Mouse (Mus musculus) lung, embryonic 16.5 days (tissue): ENCODE results near the gene Aicda. TPM values are rescaled to one million over a fixed set of nuclear protein-coding genes. Genes with fewer than 3 reads are reported as not detected.
"Not testable (repeated sequence)": the region's sequence is repeated elsewhere in the genome, so short reads cannot be mapped to it uniquely, and the experiment has no call there.

Experiments
- ATAC-seq: fragments of 200-750 bp; cut with Nextera tagmentation; 2 replicates; pipeline ENCODE4 v1.8.0; 2017; ENCODE audit warnings: low read depth, mild to moderate bottlenecking, moderate library complexity
- H3K27ac ChIP-seq: fragments of 300-500 bp; sonication (generic); 2 replicates; pipeline ENCODE4 v1.5.1; 2014; ENCODE audit warnings: mild to moderate bottlenecking, control low read depth, low read length
- H3K27me3 ChIP-seq: fragments of 300-500 bp; sonication (generic); 2 replicates; pipeline ENCODE4 v1.6.1; 2014; ENCODE audit warnings: low read depth, low read length, mixed read lengths; ENCODE audit not compliant: control insufficient read depth, insufficient read depth
- H3K36me3 ChIP-seq: fragments of 300-500 bp; sonication (generic); 2 replicates; pipeline ENCODE4 v1.6.1; 2014; ENCODE audit warnings: low read length; ENCODE audit not compliant: control insufficient read depth, insufficient read depth
- H3K4me1 ChIP-seq: fragments of 300-500 bp; sonication (generic); replicated peaks from 2 replicates; pipeline ENCODE4 v1.6.1; 2014; ENCODE audit warnings: low read length, mixed read lengths; ENCODE audit not compliant: control insufficient read depth, insufficient read depth
- H3K4me2 ChIP-seq: fragments of 300-500 bp; sonication (generic); 2 replicates; pipeline ENCODE4 v1.6.1; 2014; ENCODE audit warnings: low read depth, low read length, control low read depth
- H3K4me3 ChIP-seq: fragments of 300-500 bp; sonication (generic); 2 replicates; pipeline ENCODE4 v1.5.1; 2014; ENCODE audit warnings: mild to moderate bottlenecking, low read length, control low read depth
- H3K9ac ChIP-seq: fragments of 300-500 bp; sonication (generic); 2 replicates; pipeline ENCODE4 v1.6.1; 2014; ENCODE audit warnings: low read length, control low read depth
- H3K9me3 ChIP-seq: fragments of 300-500 bp; sonication (generic); 2 replicates; pipeline ENCODE4 v1.6.1; 2016; ENCODE audit warnings: low read length; ENCODE audit not compliant: control insufficient read depth
- WGBS: fragments of 180-500 bp; shearing (Covaris S2); extraction: QIAGEN DNeasy Blood & Tissue Kit; methylation state at CpG from one replicate; pipeline ENCODE4 v1.1.7; 2014; 5-methylcytosine and 5-hydroxymethylcytosine counted together
- polyA plus RNA-seq: library from polyadenylated mRNA; unstranded; fragments of >200 nt; fragmentation: Nextera tagmentation; extraction: Ambion mirVana; gene quantifications from 2 replicates; pipeline ENCODE4 v1.2.1, GENCODE M21; 2015

Gene Aicda
- polyA plus RNA-seq, 1 experiment from 2014 or later: not detected

DNA sequence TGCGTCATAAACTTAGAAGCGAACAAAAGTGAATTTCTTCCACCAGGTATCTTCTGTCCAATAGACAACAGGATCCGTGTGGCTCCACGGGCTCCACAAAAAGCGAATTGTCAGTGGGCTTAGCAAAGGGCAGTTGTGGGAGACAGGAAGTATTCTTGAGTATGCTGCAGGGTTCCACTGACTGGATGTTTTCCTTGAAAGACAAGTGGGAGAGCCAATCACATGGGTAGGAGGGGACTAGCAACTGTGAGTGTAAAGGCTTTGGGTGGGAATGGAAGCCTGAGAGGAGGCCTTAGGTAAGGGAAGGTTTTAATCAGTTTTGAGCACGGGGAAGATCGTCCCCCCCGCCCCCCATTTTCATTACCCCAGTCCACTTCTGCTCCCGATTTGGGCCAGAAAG is 31.0 kb upstream of the Aicda start:
- no peaks in the 10 kb centered on the region for H3K9me3 ChIP-seq
- H3K9ac ChIP-seq: no peak overlapping the region
- peak; percentile 71 for ATAC-seq
- no peaks in the 10 kb centered on the region for H3K27me3 ChIP-seq
- no peaks in the 10 kb centered on the region for H3K4me1 ChIP-seq
- 60% methylated on average over 9 of the region's 9 CpGs for WGBS
- no peak overlapping the region for H3K4me2 ChIP-seq
- no peaks in the 10 kb centered on the region for H3K36me3 ChIP-seq
- H3K4me3 ChIP-seq: no peak overlapping the region
- no peak overlapping the region for H3K27ac ChIP-seq

DNA sequence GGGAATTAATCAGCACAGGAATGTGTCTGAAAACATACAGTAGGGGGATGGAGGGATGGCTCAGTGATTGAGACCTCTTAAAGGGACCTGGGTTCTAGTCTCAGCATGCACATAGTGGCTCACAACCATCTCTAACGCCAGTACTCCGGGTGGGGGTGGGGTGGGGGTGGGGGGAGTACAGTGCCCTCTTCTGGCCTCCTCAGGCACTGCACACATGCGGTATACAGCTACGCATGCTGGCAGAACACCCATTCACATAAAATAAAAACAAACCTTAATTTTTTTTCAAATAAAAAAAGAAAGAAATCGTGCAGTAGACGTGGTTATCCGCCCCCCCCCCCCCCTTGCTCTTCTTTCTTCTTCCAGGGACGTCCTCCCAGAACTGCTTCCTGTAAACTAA is 30.3 kb upstream of the Aicda start:
- no peaks in the 10 kb centered on the region for H3K9me3 ChIP-seq
- no peaks in the 10 kb centered on the region for H3K36me3 ChIP-seq
- H3K4me1 ChIP-seq: no peaks in the 10 kb centered on the region
- no peak overlapping the region for H3K27ac ChIP-seq
- 70% methylated on average over 8 of the region's 8 CpGs for WGBS
- no peak overlapping the region for H3K4me2 ChIP-seq
- H3K9ac ChIP-seq: no peak overlapping the region
- no peaks in the 10 kb centered on the region for H3K27me3 ChIP-seq
- no peak overlapping the region for H3K4me3 ChIP-seq
- no peak for ATAC-seq

DNA sequence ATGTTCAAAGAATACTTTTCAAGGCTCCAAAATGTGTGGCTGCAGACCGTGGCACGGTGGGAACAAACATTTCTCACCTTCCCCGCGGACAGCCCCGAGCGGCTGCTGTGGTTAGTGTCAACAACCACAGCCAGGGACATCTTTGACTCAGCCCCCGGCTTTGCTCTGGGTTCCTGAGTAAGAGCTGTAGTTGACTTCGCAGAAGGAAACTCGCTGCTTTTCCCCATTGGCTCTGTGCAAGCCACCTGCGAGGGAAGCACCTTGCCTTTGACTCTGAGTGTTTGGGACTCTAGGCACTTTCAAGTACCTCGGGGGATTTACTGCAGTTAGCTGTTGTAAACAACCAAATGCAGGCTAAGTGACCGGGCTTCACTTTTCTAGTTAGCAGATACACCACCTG is 26.0 kb upstream of the Aicda start:
- ATAC-seq: no peak
- Histone ChIP-seq H3K9me3 (no peaks in the 10 kb centered on the region), H3K27ac (no peak overlapping the region), H3K27me3 (no peaks in the 10 kb centered on the region), H3K9ac (no peak overlapping the region), H3K4me2 (no peak overlapping the region), H3K36me3 (no peaks in the 10 kb centered on the region), H3K4me3 (no peak overlapping the region), H3K4me1 (peaks cover under 1% of the 10 kb centered on the region; the same call in 1 of the 2 replicates)
- 22% methylated on average over 12 of the region's 12 CpGs for WGBS

DNA sequence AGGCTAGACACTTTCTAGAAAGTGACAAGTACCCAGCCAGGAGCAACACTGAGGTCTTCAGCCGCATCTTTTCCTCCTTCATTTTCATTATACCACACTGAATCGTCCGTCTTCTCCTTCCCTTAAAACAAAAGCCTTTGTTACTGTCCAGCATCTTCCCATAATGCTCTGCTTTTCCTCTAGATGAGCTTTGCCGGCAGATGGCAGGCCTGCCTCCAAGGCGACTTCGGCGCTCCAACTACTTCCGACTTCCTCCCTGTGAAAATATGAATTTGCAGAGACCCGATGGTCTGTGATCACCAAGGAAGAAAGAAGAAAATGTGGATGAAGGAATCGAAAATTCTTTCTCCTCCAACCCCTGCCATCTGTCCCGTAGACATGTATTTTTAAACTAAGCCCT is 25.5 kb upstream of the Aicda start:
- Histone ChIP-seq H3K36me3 (no peaks in the 10 kb centered on the region), H3K27ac (no peak overlapping the region), H3K4me2 (no peak overlapping the region), H3K27me3 (no peaks in the 10 kb centered on the region), H3K4me3 (no peak overlapping the region), H3K9me3 (no peaks in the 10 kb centered on the region), H3K4me1 (peaks cover 5% of the 10 kb centered on the region; the same call in 1 of the 2 replicates), H3K9ac (no peak overlapping the region)
- WGBS: 74% methylated on average over 11 of the region's 11 CpGs
- ATAC-seq: no peak

DNA sequence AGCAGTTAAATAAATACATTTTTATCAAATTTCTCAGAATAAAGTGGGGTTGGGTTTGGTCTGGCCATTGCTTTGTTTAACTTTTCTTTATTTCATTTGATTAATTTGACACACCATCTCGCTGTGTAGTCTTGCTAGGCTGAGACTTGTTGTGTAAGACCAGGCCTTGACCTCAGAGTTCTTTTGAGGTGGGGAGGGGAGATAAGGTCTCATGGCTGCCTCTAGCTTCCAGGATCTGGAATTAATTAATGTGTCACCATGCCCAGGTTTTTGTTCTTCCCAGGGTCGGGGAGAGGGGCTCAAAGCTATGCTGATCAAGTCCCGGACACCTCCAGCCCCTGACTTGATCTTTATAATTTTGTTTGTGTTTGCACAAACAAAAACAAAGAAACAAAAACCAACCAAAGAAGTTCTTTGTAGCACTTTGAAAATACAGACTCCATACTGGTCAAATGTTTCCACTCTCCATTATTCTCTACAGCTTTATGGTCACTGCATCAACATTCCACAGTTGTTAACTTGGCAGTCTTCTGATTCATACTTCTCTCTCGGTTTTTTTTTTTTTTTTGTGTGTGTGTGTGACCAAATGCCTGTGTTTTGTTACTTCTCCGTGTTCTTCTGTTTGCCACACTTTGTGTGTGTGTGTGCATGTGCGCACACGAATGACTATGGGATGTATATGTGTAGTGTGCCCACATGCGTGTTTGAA is 22.0 kb upstream of the Aicda start:
- H3K9me3 ChIP-seq: no peaks in the 10 kb centered on the region
- 60% methylated on average over 8 of the region's 8 CpGs for WGBS
- H3K9ac ChIP-seq: no peak overlapping the region
- no peaks in the 10 kb centered on the region for H3K27me3 ChIP-seq
- no peak overlapping the region for H3K27ac ChIP-seq
- H3K36me3 ChIP-seq: no peaks in the 10 kb centered on the region
- no peak overlapping the region for H3K4me2 ChIP-seq
- no peak overlapping the region for H3K4me3 ChIP-seq
- ATAC-seq: no peak
- H3K4me1 ChIP-seq: peaks cover 5% of the 10 kb centered on the region; the same call in 1 of the 2 replicates

DNA sequence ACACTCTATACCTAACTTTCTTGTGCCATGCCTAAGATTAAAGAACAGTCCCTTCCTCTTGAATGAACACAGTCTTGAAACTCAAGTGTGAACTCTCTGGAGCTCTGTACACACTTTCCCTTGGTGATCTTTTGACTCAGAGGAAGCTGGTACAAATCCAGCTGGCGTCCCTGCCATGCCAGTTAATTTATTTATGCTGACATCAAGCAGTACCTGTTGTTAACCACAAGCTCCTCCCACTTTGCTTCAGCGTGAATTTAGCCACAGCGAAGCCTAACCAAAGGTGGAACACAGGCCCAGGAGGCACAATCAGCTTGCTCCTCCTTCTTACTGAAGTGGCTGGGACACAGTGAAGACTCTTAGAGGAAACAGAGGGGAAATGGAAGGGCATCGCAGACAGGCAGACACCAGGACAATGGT is 20.7 kb upstream of the Aicda start:
- H3K36me3 ChIP-seq: no peaks in the 10 kb centered on the region
- H3K27me3 ChIP-seq: no peaks in the 10 kb centered on the region
- no peak overlapping the region for H3K27ac ChIP-seq
- WGBS: 11% methylated on average over 4 of the region's 4 CpGs
- peaks cover 5% of the 10 kb centered on the region; the same call in 1 of the 2 replicates for H3K4me1 ChIP-seq
- peak overlapping the region; percentile 6; the same call in 1 of the 2 replicates for H3K4me3 ChIP-seq
- no peak overlapping the region for H3K9ac ChIP-seq
- peak; percentile 60; the same call in 1 of the 2 replicates for ATAC-seq
- H3K9me3 ChIP-seq: no peaks in the 10 kb centered on the region
- H3K4me2 ChIP-seq: peak overlapping the region; percentile 39

DNA sequence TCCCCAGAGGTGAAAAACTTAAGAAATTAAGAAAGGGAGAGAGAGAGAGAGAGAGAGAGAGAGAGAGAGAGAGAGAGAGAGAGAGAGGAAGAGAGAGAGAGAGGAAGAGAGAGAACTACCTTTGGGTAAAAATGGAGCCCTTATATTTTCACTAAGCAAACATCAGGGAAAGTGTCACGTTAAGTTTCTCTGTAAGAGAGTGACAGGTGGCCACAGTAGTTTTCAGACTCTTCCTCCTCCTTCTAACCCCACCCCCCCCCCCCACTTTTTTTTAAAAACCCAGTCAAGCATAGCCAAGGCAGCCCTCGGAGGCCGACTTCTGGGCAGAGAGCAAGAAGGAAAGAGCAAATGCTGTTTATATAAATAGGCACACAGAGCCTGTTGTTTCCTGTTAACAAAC is 19.6 kb upstream of the Aicda start:
- Histone ChIP-seq H3K4me2 (no peak overlapping the region), H3K9me3 (no peaks in the 10 kb centered on the region), H3K36me3 (no peaks in the 10 kb centered on the region), H3K27me3 (no peaks in the 10 kb centered on the region), H3K4me3 (no peak overlapping the region), H3K4me1 (peaks cover 5% of the 10 kb centered on the region; the same call in 1 of the 2 replicates), H3K9ac (no peak overlapping the region), H3K27ac (no peak overlapping the region)
- 26% methylated on average over 3 of the region's 3 CpGs for WGBS
- no peak for ATAC-seq

DNA sequence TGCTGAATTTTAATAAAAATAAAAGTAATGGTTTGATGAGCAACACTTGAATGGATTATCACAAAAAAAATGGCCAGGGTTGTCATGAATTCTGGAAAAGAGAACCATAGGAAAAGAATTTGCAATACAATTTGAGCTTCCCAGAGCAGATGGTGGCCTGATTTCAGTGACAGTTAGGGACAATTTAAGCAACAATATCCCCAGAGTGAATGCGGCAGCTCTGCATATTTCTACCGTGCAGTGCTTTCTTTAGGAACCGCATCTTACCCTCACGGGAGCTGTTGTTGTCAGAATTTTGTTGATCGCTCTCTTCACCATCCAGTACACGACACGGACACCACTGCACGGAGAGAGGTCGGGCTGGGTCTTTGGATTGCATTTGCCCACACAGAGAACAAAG is 14.0 kb upstream of the Aicda start:
- 80% methylated on average over 9 of the region's 9 CpGs for WGBS
- H3K27ac ChIP-seq: no peak overlapping the region
- H3K27me3 ChIP-seq: no peaks in the 10 kb centered on the region
- ATAC-seq: no peak
- no peaks in the 10 kb centered on the region for H3K36me3 ChIP-seq
- H3K4me2 ChIP-seq: no peak overlapping the region
- no peaks in the 10 kb centered on the region for H3K9me3 ChIP-seq
- H3K4me3 ChIP-seq: no peak overlapping the region
- no peak overlapping the region for H3K9ac ChIP-seq
- H3K4me1 ChIP-seq: no peaks in the 10 kb centered on the region

DNA sequence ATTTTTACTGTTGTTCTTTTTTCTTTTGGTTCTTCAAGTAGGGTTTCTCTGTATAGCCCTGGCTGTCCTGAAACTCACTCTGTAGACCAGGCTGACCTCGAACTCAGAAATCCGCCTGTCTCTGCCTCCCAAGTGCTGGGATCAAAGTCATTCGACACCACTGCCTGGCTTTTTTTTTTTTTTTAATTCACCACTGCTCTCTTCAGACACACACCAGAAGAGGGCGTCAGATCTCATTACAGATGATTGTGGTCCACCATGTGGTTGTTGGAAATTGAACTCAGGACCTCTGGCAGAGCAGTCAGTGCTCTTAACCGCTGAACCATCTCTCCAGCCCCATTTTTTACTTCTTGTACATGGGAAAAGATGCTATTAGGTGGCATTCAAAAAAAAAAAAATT is 11.1 kb upstream of the Aicda start:
- not testable (repeated sequence) for ATAC-seq, H3K4me3 ChIP-seq, H3K36me3 ChIP-seq, H3K27ac ChIP-seq, H3K9ac ChIP-seq, H3K9me3 ChIP-seq, H3K4me1 ChIP-seq, H3K27me3 ChIP-seq, H3K4me2 ChIP-seq
- 69% methylated on average over 5 of the region's 5 CpGs for WGBS
